Comparison of ENCODE assay signal across 7 mouse cellular contexts in the genomic region with DNA sequence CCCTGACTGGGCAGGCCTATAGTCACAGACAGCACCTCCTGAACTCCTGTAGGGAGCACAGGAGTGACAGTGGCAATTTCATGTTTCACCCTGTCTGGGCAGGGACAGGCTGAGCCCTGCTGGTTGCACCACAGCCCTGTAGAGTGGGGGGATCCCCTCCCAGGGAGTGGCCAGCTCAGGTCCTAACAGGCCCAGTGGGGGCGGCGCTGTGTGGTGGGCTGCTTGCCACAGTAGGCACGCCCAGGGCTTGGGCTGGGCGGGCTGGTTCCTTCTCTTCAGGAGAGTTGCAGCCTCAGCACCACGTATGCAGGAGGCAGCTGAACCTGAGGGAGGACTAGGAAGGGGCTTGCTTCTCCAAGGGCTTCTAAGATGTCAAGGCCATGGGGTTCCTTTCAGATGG. TPM values are rescaled to one million over a fixed set of nuclear protein-coding genes. Genes with fewer than 3 reads are reported as not detected.
DNase-seq lines count a peak whose midpoint lies in the region; ATAC-seq and TF ChIP-seq lines count a peak whose summit lies in the region.

No protein-coding gene starts in this region.

- H3K9me3 ChIP-seq in E14TG2a.4 (ENCODE audit: low read length) = no peaks in the 10 kb centered on the region
- no peaks in the 10 kb centered on the region for H3K9me3 ChIP-seq in limb, embryonic 13.5 days
- H3K9me3 ChIP-seq in midbrain, embryonic 16.5 days (replicated peaks; ENCODE audit: control insufficient read depth, low read length, poor library complexity, severe bottlenecking) = no peaks in the 10 kb centered on the region

- TF ChIP-seq CTCF in E14TG2a.4 (conservative IDR thresholded peaks at IDR 0.05; ENCODE audit: low read length) = no peak

- H3K27ac ChIP-seq in limb, embryonic 13.5 days = peak overlapping the region; percentile 80
- peak overlapping the region; percentile 73 for H3K27ac ChIP-seq in midbrain, embryonic 16.5 days (ENCODE audit: low read length)

- H3K27me3 ChIP-seq in E14TG2a.4 (ENCODE audit: insufficient read depth, low read length) = no peaks in the 10 kb centered on the region
- no peaks in the 10 kb centered on the region for H3K27me3 ChIP-seq in limb, embryonic 13.5 days
- no peaks in the 10 kb centered on the region for H3K27me3 ChIP-seq in midbrain, embryonic 16.5 days (ENCODE audit: control insufficient read depth, insufficient read depth, low read depth, low read length)

- WGBS in limb, embryonic 13.5 days = 35% methylated on average over 5 of the region's 5 CpGs
- 35% methylated on average over 5 of the region's 5 CpGs for WGBS in midbrain, embryonic 16.5 days

- DNase-seq in R1 (ENCODE audit: low read depth, low spot score) = peak; percentile 48
- DNase-seq in heart, postnatal 4 days = peak; percentile 54
- DNase-seq in urinary bladder, adult 18-20 months (ENCODE audit: low spot score in 2 of 2) = peak; percentile 86 to 92
- no peak for DNase-seq in frontal cortex, postnatal 36 days (ENCODE audit: low spot score in 2 of 2)

- H3K36me3 ChIP-seq in E14TG2a.4 (ENCODE audit: insufficient read depth, low read length) = peaks cover 17% of the 10 kb centered on the region
- no peaks in the 10 kb centered on the region for H3K36me3 ChIP-seq in limb, embryonic 13.5 days
- no peaks in the 10 kb centered on the region for H3K36me3 ChIP-seq in midbrain, embryonic 16.5 days (ENCODE audit: control insufficient read depth, insufficient read depth, low read length)

- H3K4me1 ChIP-seq in E14TG2a.4 (replicated peaks; ENCODE audit: low read depth, low read length) = peaks cover 91% of the 10 kb centered on the region
- H3K4me1 ChIP-seq in limb, embryonic 13.5 days = peaks cover 44% of the 10 kb centered on the region
- H3K4me1 ChIP-seq in midbrain, embryonic 16.5 days (ENCODE audit: control insufficient read depth, insufficient read depth, low read length) = peaks cover 49% of the 10 kb centered on the region

- H3K4me2 ChIP-seq in limb, embryonic 13.5 days (replicated peaks) = 0 out of 2 replicates have a peak overlapping the region, but pooled peaks have one; percentile 10
- H3K4me2 ChIP-seq in midbrain, embryonic 16.5 days (ENCODE audit: low read length) = no peak overlapping the region

- peak; percentile 25 for ATAC-seq in limb, embryonic 13.5 days (ENCODE audit: low FRiP score, low read depth)
- no peak for ATAC-seq in midbrain, embryonic 16.5 days

- peak overlapping the region; percentile 31; the same call in 1 of the 2 replicates for H3K9ac ChIP-seq in limb, embryonic 13.5 days
- peak overlapping the region; percentile 15; the same call in 1 of the 2 replicates for H3K9ac ChIP-seq in midbrain, embryonic 16.5 days (ENCODE audit: low read depth, low read length)

- peak overlapping the region; percentile 86 for H3K4me3 ChIP-seq in E14TG2a.4 (replicated peaks; ENCODE audit: low read length)
- H3K4me3 ChIP-seq in limb, embryonic 13.5 days = no peak overlapping the region
- H3K4me3 ChIP-seq in midbrain, embryonic 16.5 days (ENCODE audit: low read depth, low read length) = no peak overlapping the region

RNA-seq across cellular contexts. Expression of gene Sema4b, which starts 4.8 kb away (rescaled TPM):
- 10 to 100 TPM; 14.3 to 16.1 TPM for total RNA-seq in heart, postnatal 4 days (2021)
- 14.1 and 15.6 TPM in 2 replicates for polyA plus RNA-seq in limb, embryonic 13.5 days (2015; fragmentation: Nextera tagmentation; extraction: Ambion mirVana)
- 25.2 and 25.3 TPM in 2 replicates for polyA plus RNA-seq in midbrain, embryonic 16.5 days (2015; fragmentation: Nextera tagmentation; extraction: Ambion mirVana)

RNA-seq across cellular contexts. Expression of gene Cib1, which starts 41.2 kb away (rescaled TPM):
- total RNA-seq in heart, postnatal 4 days (2021) = 10 to 100 TPM; 26.2 to 27.7 TPM
- 61.9 and 70.1 TPM in 2 replicates for polyA plus RNA-seq in limb, embryonic 13.5 days (2015; fragmentation: Nextera tagmentation; extraction: Ambion mirVana)
- 24.3 and 26.0 TPM in 2 replicates for polyA plus RNA-seq in midbrain, embryonic 16.5 days (2015; fragmentation: Nextera tagmentation; extraction: Ambion mirVana)

RNA-seq across cellular contexts. Expression of gene Gdpgp1, which starts 41.2 kb away (rescaled TPM):
- total RNA-seq in heart, postnatal 4 days (2021) = 1 to 10 TPM; 2.5 to 2.6 TPM
- polyA plus RNA-seq in limb, embryonic 13.5 days (2015; fragmentation: Nextera tagmentation; extraction: Ambion mirVana) = 3.5 TPM in 2 replicates
- 3.7 and 4.6 TPM in 2 replicates for polyA plus RNA-seq in midbrain, embryonic 16.5 days (2015; fragmentation: Nextera tagmentation; extraction: Ambion mirVana)

RNA-seq across cellular contexts. Expression of gene Ttll13, which starts 54.7 kb away (rescaled TPM):
- under 1 TPM; 0.47 to 0.86 TPM for total RNA-seq in heart, postnatal 4 days (2021)
- polyA plus RNA-seq in limb, embryonic 13.5 days (2015; fragmentation: Nextera tagmentation; extraction: Ambion mirVana) = 1.3 and 1.5 TPM in 2 replicates
- 2.9 and 3.0 TPM in 2 replicates for polyA plus RNA-seq in midbrain, embryonic 16.5 days (2015; fragmentation: Nextera tagmentation; extraction: Ambion mirVana)

Comparison
In these comparisons a context has a peak if more than half of its experiments do, and no peak if none do; other contexts are left out.
1. DNase-seq: peak in R1 (single experiment), heart, postnatal 4 days (single experiment) and urinary bladder, adult 18-20 months (2 of 2); none in frontal cortex, postnatal 36 days (0 of 2).